ENCODE assay signal across 8 mouse cellular contexts in genomic region chr9:30896752-30897151, GRCm38 (mm10). TPM values are rescaled to one million over a fixed set of nuclear protein-coding genes. Genes with fewer than 3 reads are reported as not detected.
DNase-seq lines count a peak whose midpoint lies in the region; ATAC-seq lines count a peak whose summit lies in the region.

No protein-coding gene starts in this region.

- WGBS in hindbrain, embryonic 13.5 days = 63% methylated on average over 5 of the region's 5 CpGs
- WGBS in hindbrain, embryonic 11.5 days = 83% methylated on average over 5 of the region's 5 CpGs

- DNase-seq in hindbrain, embryonic 11.5 days (ENCODE audit: low spot score) = no peak
- DNase-seq in adrenal gland, postnatal 10 days = peak; percentile 97
- DNase-seq in gastrocnemius, postnatal 10 days = peak; percentile 80
- peak; percentile 93 to 94 for DNase-seq in kidney, adult 8-10 months
- DNase-seq in lung, postnatal 25 days (ENCODE audit: low spot score) = peak; percentile 71
- peak; percentile 79 to 88 for DNase-seq in urinary bladder, adult 18-20 months (ENCODE audit: low spot score in 2 of 2)

- H3K4me2 ChIP-seq in hindbrain, embryonic 13.5 days = no peak overlapping the region
- no peak overlapping the region for H3K4me2 ChIP-seq in hindbrain, embryonic 11.5 days (replicated peaks; ENCODE audit: low read depth, low read length)

- ATAC-seq in hindbrain, embryonic 13.5 days (ENCODE audit: low FRiP score) = 0 out of 2 replicates have a peak, but pooled peaks have one; percentile 52
- no peak for ATAC-seq in hindbrain, embryonic 11.5 days (ENCODE audit: low FRiP score)
- no peak for ATAC-seq in activated CD4-positive, CD25-positive, alpha-beta regulatory T cell, adult 4 months

- peaks cover 2% of the 10 kb centered on the region; the same call in 1 of the 2 replicates for H3K36me3 ChIP-seq in hindbrain, embryonic 13.5 days
- H3K36me3 ChIP-seq in hindbrain, embryonic 11.5 days (ENCODE audit: control insufficient read depth, insufficient read depth, low read length) = no peaks in the 10 kb centered on the region

- H3K27ac ChIP-seq in hindbrain, embryonic 13.5 days = no peak overlapping the region
- H3K27ac ChIP-seq in hindbrain, embryonic 11.5 days (ENCODE audit: low read depth, low read length) = no peak overlapping the region

- no peak overlapping the region for H3K4me3 ChIP-seq in hindbrain, embryonic 13.5 days
- no peak overlapping the region for H3K4me3 ChIP-seq in hindbrain, embryonic 11.5 days (ENCODE audit: low read depth, low read length)

- no peaks in the 10 kb centered on the region for H3K9me3 ChIP-seq in hindbrain, embryonic 13.5 days
- no peaks in the 10 kb centered on the region for H3K9me3 ChIP-seq in hindbrain, embryonic 11.5 days (ENCODE audit: control insufficient read depth, low read length)

- no peaks in the 10 kb centered on the region for H3K27me3 ChIP-seq in hindbrain, embryonic 13.5 days
- H3K27me3 ChIP-seq in hindbrain, embryonic 11.5 days (ENCODE audit: control insufficient read depth, insufficient read depth, low read length) = no peaks in the 10 kb centered on the region

- H3K9ac ChIP-seq in hindbrain, embryonic 13.5 days = no peak overlapping the region
- H3K9ac ChIP-seq in hindbrain, embryonic 11.5 days (ENCODE audit: low read depth, low read length) = no peak overlapping the region

- peaks cover 10% of the 10 kb centered on the region; the same call in 1 of the 2 replicates for H3K4me1 ChIP-seq in hindbrain, embryonic 13.5 days (replicated peaks)
- no peaks in the 10 kb centered on the region for H3K4me1 ChIP-seq in hindbrain, embryonic 11.5 days (replicated peaks; ENCODE audit: control insufficient read depth, insufficient read depth, low read length)

RNA-seq across cellular contexts. Expression of gene Adamts15, which starts 25.5 kb away (rescaled TPM):
- 3.4 and 3.8 TPM in 2 replicates for polyA plus RNA-seq in hindbrain, embryonic 13.5 days (2015; fragmentation: Nextera tagmentation; extraction: Ambion mirVana)
- 3.4 and 3.9 TPM in 2 replicates for polyA plus RNA-seq in hindbrain, embryonic 11.5 days (2014; fragmentation: Nextera tagmentation; extraction: Ambion mirVana)
- total RNA-seq in adrenal gland, postnatal 10 days (2021) = 1 to 10 TPM; 6.4 to 7.0 TPM
- total RNA-seq in gastrocnemius, postnatal 10 days (2021) = 1 to 10 TPM; 6.1 to 6.8 TPM
- polyA plus RNA-seq in activated CD4-positive, CD25-positive, alpha-beta regulatory T cell, adult 4 months (2017; shearing (Covaris generic)) = under 1 TPM; 0.33 to 0.43 TPM

RNA-seq across cellular contexts. Expression of gene Adamts8, which starts 45.6 kb away (rescaled TPM):
- polyA plus RNA-seq in hindbrain, embryonic 13.5 days (2015; fragmentation: Nextera tagmentation; extraction: Ambion mirVana) = 1.4 and 2.0 TPM in 2 replicates
- 1.4 and 1.5 TPM in 2 replicates for polyA plus RNA-seq in hindbrain, embryonic 11.5 days (2014; fragmentation: Nextera tagmentation; extraction: Ambion mirVana)
- 1 to 10 TPM in 1 of 2 experiments, under 1 TPM in 1; 0.96 to 1.2 TPM for total RNA-seq in adrenal gland, postnatal 10 days (2021)
- total RNA-seq in gastrocnemius, postnatal 10 days (2021) = 10 to 100 TPM; 10.1 to 11.8 TPM
- under 1 TPM in 1 of 2 experiments, not detected in 1; 0.24 TPM for polyA plus RNA-seq in activated CD4-positive, CD25-positive, alpha-beta regulatory T cell, adult 4 months (2017; shearing (Covaris generic))
